Mouse (Mus musculus) liver, adult 2 months (tissue): ENCODE measurements around the gene Ckap4. TPM values are rescaled to one million over a fixed set of nuclear protein-coding genes. Genes with fewer than 3 reads are reported as not detected.

Experiments
- DNase-seq: peaks from one replicate; pipeline ENCODE4 v3.0.0-alpha.2; 2011; ENCODE audit warnings: low read depth, low spot score; ENCODE audit errors: extremely low read depth
- H3K27ac ChIP-seq: fragments of 200-500 bp; replicated peaks from 2 replicates; pipeline ENCODE4 v1.5.1; 2012; ENCODE audit warnings: low read depth, mild to moderate bottlenecking, control low read depth, inconsistent platforms, low read length; ENCODE audit not compliant: insufficient read depth
- H3K27me3 ChIP-seq: fragments of 200-500 bp; 2 replicates; pipeline ENCODE4 v1.6.1; 2012; ENCODE audit warnings: mild to moderate bottlenecking, moderate library complexity, low read length, inconsistent platforms; ENCODE audit not compliant: control insufficient read depth, insufficient read depth
- H3K36me3 ChIP-seq: fragments of 200-500 bp; 2 replicates; pipeline ENCODE4 v1.6.1; 2012; ENCODE audit warnings: low read length, inconsistent platforms; ENCODE audit not compliant: control insufficient read depth, insufficient read depth
- H3K4me1 ChIP-seq: fragments of 200-500 bp; 2 replicates; pipeline ENCODE4 v1.6.1; 2011; ENCODE audit warnings: low read length; ENCODE audit not compliant: control insufficient read depth, insufficient read depth
- H3K4me3 ChIP-seq: fragments of 200-500 bp; 2 replicates; pipeline ENCODE4 v1.5.1; 2011; ENCODE audit warnings: low read depth, mild to moderate bottlenecking, control low read depth, low read length, moderate library complexity; ENCODE audit not compliant: insufficient read depth
- H3K79me2 ChIP-seq: fragments of 200-500 bp; 2 replicates; pipeline ENCODE4 v1.6.1; 2012; ENCODE audit warnings: inconsistent platforms, mild to moderate bottlenecking, low read length, moderate library complexity; ENCODE audit not compliant: control insufficient read depth, insufficient read depth
- H3K9ac ChIP-seq: fragments of 200-500 bp; 2 replicates; pipeline ENCODE4 v1.6.1; 2012; ENCODE audit warnings: low read depth, mild to moderate bottlenecking, control low read depth, inconsistent platforms, low read length
- CTCF ChIP-seq: fragments of 200-500 bp; IDR thresholded peaks from 2 replicates; pipeline ENCODE4 v1.5.1; 2011; ENCODE audit warnings: low read depth, low read length, control low read depth
- POLR2A ChIP-seq: fragments of 200-500 bp; IDR thresholded peaks from 2 replicates; pipeline ENCODE4 v1.6.1; 2011; ENCODE audit warnings: low read length, control low read depth; ENCODE audit not compliant: insufficient read depth; ENCODE audit errors: extremely low read depth
- WGBS: fragments of 180-500 bp; shearing (Covaris S2); methylation state at CpG from one replicate; pipeline ENCODE4 v1.1.7; 2018; 5-methylcytosine and 5-hydroxymethylcytosine counted together
- polyA plus RNA-seq: library from polyadenylated mRNA; depleted of rRNA; stranded (reverse); fragments of >200 nt; gene quantifications from 2 replicates; pipeline ENCODE4 v1.2.3, GENCODE M21; 2012
- total RNA-seq: library from RNA; depleted of rRNA; stranded (reverse); fragments of >200 nt; gene quantifications from 2 replicates; pipeline ENCODE4 v1.2.3, GENCODE M21; 2014

The Ckap4 gene
- total and polyA plus RNA-seq, 2 experiments: 0.83 to 1.5 TPM

DNA sequence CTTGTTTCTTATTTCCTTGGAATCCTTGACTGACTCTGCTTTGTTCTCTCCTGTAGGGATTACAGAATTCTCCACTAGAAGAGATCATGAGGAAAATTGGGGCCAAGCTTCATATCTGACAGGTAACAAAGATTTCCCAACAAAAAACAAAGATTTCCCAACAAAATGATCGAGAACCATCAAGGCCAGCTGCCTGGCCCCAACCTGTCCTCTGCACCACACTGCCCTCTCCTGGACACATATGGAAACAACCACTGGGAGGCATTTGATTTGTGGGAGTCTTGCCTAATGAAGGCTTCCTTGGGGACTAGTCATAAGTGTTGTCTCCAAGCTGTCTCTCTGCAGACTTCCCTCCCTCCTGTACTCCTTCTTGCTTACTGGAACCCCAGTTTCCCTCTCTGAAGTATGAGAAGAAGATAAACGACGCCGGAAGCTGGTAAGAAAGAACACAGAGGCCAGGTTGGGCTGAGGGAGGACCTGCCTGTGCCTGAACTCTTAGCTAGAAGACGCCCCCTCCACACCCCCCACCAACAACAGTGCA is 19.8 kb downstream of the Ckap4 start:
- no peak overlapping the region for H3K9ac ChIP-seq
- no peak overlapping the region for H3K4me3 ChIP-seq
- no peaks in the 10 kb centered on the region for H3K79me2 ChIP-seq
- no peak overlapping the region for H3K27ac ChIP-seq
- no peaks in the 10 kb centered on the region for H3K4me1 ChIP-seq
- no peaks in the 10 kb centered on the region for H3K36me3 ChIP-seq
- TF ChIP-seq POLR2A (no peak), CTCF (peak; percentile 92)
- peak; percentile 83 for DNase-seq
- 31% methylated on average over 5 of the region's 5 CpGs for WGBS
- H3K27me3 ChIP-seq: no peaks in the 10 kb centered on the region

- DNase-seq: no peak
- Histone ChIP-seq H3K36me3 (no peaks in the 10 kb centered on the region), H3K9ac (no peak overlapping the region), H3K27me3 (no peaks in the 10 kb centered on the region), H3K27ac (no peak overlapping the region), H3K79me2 (no peaks in the 10 kb centered on the region), H3K4me1 (no peaks in the 10 kb centered on the region), H3K4me3 (no peak overlapping the region)
- TF ChIP-seq POLR2A (no peak), CTCF (no peak)
Observed at GRCm38 (mm10) chr10:84512766-84513165, 21.1 kb downstream of the Ckap4 start.

DNA sequence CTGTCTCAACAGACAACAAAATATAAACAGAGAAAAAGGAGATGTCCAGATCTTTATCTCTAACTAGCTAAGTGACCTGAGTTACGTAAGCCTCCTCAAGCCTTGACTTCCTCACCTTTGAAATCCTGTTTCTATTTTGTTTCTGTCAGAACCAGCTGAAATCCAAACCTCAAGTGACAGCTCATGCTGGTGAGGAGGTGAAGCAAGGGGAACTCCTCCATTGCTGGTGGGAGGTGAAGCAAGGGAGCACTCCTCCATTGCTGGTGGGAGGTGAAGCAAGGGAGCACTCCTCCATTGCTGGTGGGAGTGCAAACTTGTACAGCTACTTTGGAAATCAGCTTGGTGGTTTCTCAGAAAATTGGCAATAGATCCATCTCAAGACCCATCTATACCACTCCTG is 25.3 kb downstream of the Ckap4 start:
- Histone ChIP-seq H3K27ac (no peak overlapping the region), H3K27me3 (no peaks in the 10 kb centered on the region), H3K4me3 (no peak overlapping the region), H3K79me2 (no peaks in the 10 kb centered on the region), H3K36me3 (no peaks in the 10 kb centered on the region), H3K4me1 (no peaks in the 10 kb centered on the region), H3K9ac (no peak overlapping the region)
- 90% methylated on average over 1 of the region's 1 CpGs for WGBS
- no peak for DNase-seq
- no peak for TF ChIP-seq POLR2A
- TF ChIP-seq CTCF: no peak

GRCm38 (mm10) chr10:84498867-84499266 is 35.0 kb downstream of the Ckap4 start:
- Histone ChIP-seq H3K79me2 (no peaks in the 10 kb centered on the region), H3K4me3 (no peak overlapping the region), H3K9ac (no peak overlapping the region), H3K36me3 (no peaks in the 10 kb centered on the region), H3K4me1 (no peaks in the 10 kb centered on the region), H3K27ac (no peak overlapping the region), H3K27me3 (0 out of 2 replicates have a peak, but pooled peaks cover 2% of the 10 kb centered on the region)
- DNase-seq: no peak
- 63% methylated on average over 2 of the region's 2 CpGs for WGBS
- TF ChIP-seq POLR2A (no peak), CTCF (no peak)

- no peak for TF ChIP-seq CTCF
- TF ChIP-seq POLR2A: no peak
- Histone ChIP-seq H3K79me2 (no peaks in the 10 kb centered on the region), H3K36me3 (no peaks in the 10 kb centered on the region), H3K9ac (no peak overlapping the region), H3K27me3 (0 out of 2 replicates have a peak, but pooled peaks cover 2% of the 10 kb centered on the region), H3K27ac (no peak overlapping the region), H3K4me1 (no peaks in the 10 kb centered on the region), H3K4me3 (no peak overlapping the region)
- DNase-seq: no peak
- 82% methylated on average over 2 of the region's 2 CpGs for WGBS
Observed at GRCm38 (mm10) chr10:84496805-84497204, 37.1 kb downstream of the Ckap4 start.

GRCm38 (mm10) chr10:84494432-84494831 is 39.4 kb downstream of the Ckap4 start:
- no peaks in the 10 kb centered on the region for H3K27me3 ChIP-seq
- DNase-seq: no peak
- no peak overlapping the region for H3K4me3 ChIP-seq
- H3K4me1 ChIP-seq: no peaks in the 10 kb centered on the region
- no peak overlapping the region for H3K27ac ChIP-seq
- H3K36me3 ChIP-seq: no peaks in the 10 kb centered on the region
- no peak for TF ChIP-seq CTCF
- TF ChIP-seq POLR2A: no peak
- WGBS: 72% methylated on average over 7 of the region's 7 CpGs
- H3K79me2 ChIP-seq: no peaks in the 10 kb centered on the region
- no peak overlapping the region for H3K9ac ChIP-seq
